Mouse (Mus musculus): ENCODE measurements around the gene Tmcc3.

DNA sequence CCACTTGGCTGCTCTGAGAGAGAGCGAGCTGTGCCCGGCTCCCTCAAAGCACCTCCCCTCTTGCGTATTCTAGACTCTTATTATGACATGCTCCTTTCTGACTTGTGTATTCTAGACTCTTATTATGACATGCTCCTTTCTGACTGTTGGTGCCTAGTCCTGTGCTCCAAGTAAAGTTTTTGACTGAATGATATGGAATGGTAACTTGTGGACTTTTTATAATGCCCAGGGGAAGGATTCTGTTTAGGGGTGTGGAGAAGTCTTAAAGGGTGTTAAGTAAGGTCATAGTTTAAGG, 209.3 kb downstream of the Tmcc3 start:
- TF ChIP-seq CTCF (IDR thresholded peaks at IDR 0.05) = no peak
- TF ChIP-seq EP300 (IDR thresholded peaks at IDR 0.05) = no peak
